Mouse (Mus musculus): ENCODE results near the gene Mrtfb. TPM values are rescaled to one million over a fixed set of nuclear protein-coding genes. Genes with fewer than 3 reads are reported as not detected.
"Not testable (repeated sequence)": the region's sequence is repeated elsewhere in the genome, so short reads cannot be mapped to it uniquely, and the experiment has no call there.

Mrtfb gene
- total RNA-seq, 2 experiments from 2014 or later, result 168 to 208 TPM

- intact Hi-C loops (cut with DNase I), result no loop called here
Measured at GRCm38 (mm10) chr16:13267350-13267904, 11.1 kb downstream of the Mrtfb start.

GRCm38 (mm10) chr16:13269426-13269825 is 13.1 kb downstream of the Mrtfb start:
- intact Hi-C loops (cut with DNase I), result no loop called here
- no peak for DNase-seq (ENCODE audit: low spot score in 2 of 2)

More at GRCm38 (mm10) chr16:13267350-13267904, 11.1 kb downstream of the Mrtfb start:
- DNase-seq (ENCODE audit: low spot score in 2 of 2), result no peak

GRCm38 (mm10) chr16:13276258-13276657 is 20.0 kb downstream of the Mrtfb start:
- no peak for DNase-seq (ENCODE audit: low spot score in 2 of 2)
- intact Hi-C loops (cut with DNase I), result no loop called here

GRCm38 (mm10) chr16:13276709-13277399 is 20.6 kb downstream of the Mrtfb start:
- intact Hi-C loops (cut with DNase I), result no loop called here

GRCm38 (mm10) chr16:13286425-13286824 is 30.1 kb downstream of the Mrtfb start:
- DNase-seq (ENCODE audit: low spot score in 2 of 2); intact Hi-C loops (cut with DNase I): not testable (repeated sequence)

More at GRCm38 (mm10) chr16:13276709-13277399, 20.6 kb downstream of the Mrtfb start:
- DNase-seq (ENCODE audit: low spot score in 2 of 2), result no peak

- no peak for DNase-seq (ENCODE audit: low spot score in 2 of 2)
- intact Hi-C loops (cut with DNase I), result no loop called here
Measured at GRCm38 (mm10) chr16:13297860-13298259, 41.6 kb downstream of the Mrtfb start.

- intact Hi-C loops (cut with DNase I), result no loop called here
- DNase-seq (ENCODE audit: low spot score in 2 of 2), result no peak
Measured at GRCm38 (mm10) chr16:13298991-13299390, 42.7 kb downstream of the Mrtfb start.

GRCm38 (mm10) chr16:13306065-13306695 is 49.9 kb downstream of the Mrtfb start:
- DNase-seq (ENCODE audit: low spot score in 2 of 2), result no peak
- intact Hi-C loops (cut with DNase I), result no loop called here

GRCm38 (mm10) chr16:13310096-13310683 is 53.9 kb downstream of the Mrtfb start:
- DNase-seq (ENCODE audit: low spot score in 2 of 2), result no peak
- intact Hi-C loops (cut with DNase I), result no loop called here

- intact Hi-C loops (cut with DNase I), result no loop called here
- DNase-seq (ENCODE audit: low spot score in 2 of 2), result no peak
Measured at GRCm38 (mm10) chr16:13311374-13311773, 55.1 kb downstream of the Mrtfb start.

- intact Hi-C loops (cut with DNase I), result no loop called here
- no peak for DNase-seq (ENCODE audit: low spot score in 2 of 2)
Measured at GRCm38 (mm10) chr16:13313096-13313719, 56.9 kb downstream of the Mrtfb start.

- intact Hi-C loops (cut with DNase I), result no loop called here
- DNase-seq (ENCODE audit: low spot score in 2 of 2), result no peak
Measured at GRCm38 (mm10) chr16:13323751-13324150, 67.5 kb downstream of the Mrtfb start.

GRCm38 (mm10) chr16:13326622-13327021 is 70.3 kb downstream of the Mrtfb start:
- DNase-seq (ENCODE audit: low spot score in 2 of 2), result no peak
- intact Hi-C loops (cut with DNase I), result no loop called here

- DNase-seq (ENCODE audit: low spot score in 2 of 2), result no peak
- intact Hi-C loops (cut with DNase I), result no loop called here
Measured at GRCm38 (mm10) chr16:13328646-13329045, 72.4 kb downstream of the Mrtfb start.

GRCm38 (mm10) chr16:13329640-13330039 is 73.4 kb downstream of the Mrtfb start:
- intact Hi-C loops (cut with DNase I), result no loop called here
- DNase-seq (ENCODE audit: low spot score in 2 of 2), result no peak

- intact Hi-C loops (cut with DNase I), result no loop called here
- no peak for DNase-seq (ENCODE audit: low spot score in 2 of 2)
Measured at GRCm38 (mm10) chr16:13330221-13330659, 74.0 kb downstream of the Mrtfb start.

- DNase-seq (ENCODE audit: low spot score in 2 of 2), result no peak
- intact Hi-C loops (cut with DNase I), result no loop called here
Measured at GRCm38 (mm10) chr16:13331898-13332297, 75.6 kb downstream of the Mrtfb start.

- intact Hi-C loops (cut with DNase I), result no loop called here
- DNase-seq (ENCODE audit: low spot score in 2 of 2), result no peak
Measured at GRCm38 (mm10) chr16:13332536-13332935, 76.3 kb downstream of the Mrtfb start.

- intact Hi-C loops (cut with DNase I), result no loop called here
Measured at GRCm38 (mm10) chr16:13333781-13334341, 77.6 kb downstream of the Mrtfb start.

More at GRCm38 (mm10) chr16:13333781-13334341, 77.6 kb downstream of the Mrtfb start:
- no peak for DNase-seq (ENCODE audit: low spot score in 2 of 2)

Measured in left cerebral cortex, postnatal 36 days (tissue).